Mouse (Mus musculus): ENCODE measurements around the gene Parp9. TPM values are rescaled to one million over a fixed set of nuclear protein-coding genes. Genes with fewer than 3 reads are reported as not detected.
"Not testable (repeated sequence)": the region's sequence is repeated elsewhere in the genome, so short reads cannot be mapped to it uniquely, and the experiment has no call there.

The Parp9 gene
- total RNA-seq, 2 experiments from 2014 or later = 2.3 to 3.9 TPM

GRCm38 (mm10) chr16:35939261-35939660 is 991 bp downstream of the Parp9 start:
- peak overlapping the region; percentile 69 for H3K27ac ChIP-seq
- DNase-seq (ENCODE audit: extremely low spot score in 1 of 2, low spot score in 2 of 2) = no peak
- peak overlapping the region; percentile 69 for H3K4me3 ChIP-seq
- no peak for TF ChIP-seq CTCF (IDR thresholded peaks at IDR 0.05)
- intact Hi-C loops (cut with DNase I) = loop anchor here (2.0 kb wide), 1 partner anchor 64 kb away; no protein-coding TSS in a partner anchor

- intact Hi-C loops (cut with DNase I) = loop anchor here (2.0 kb wide), 1 partner anchor 65 kb away; no protein-coding TSS in a partner anchor
- peak overlapping the region; percentile 69 for H3K4me3 ChIP-seq
- TF ChIP-seq CTCF (IDR thresholded peaks at IDR 0.05) = peak; percentile 76
- DNase-seq (ENCODE audit: extremely low spot score in 1 of 2, low spot score in 2 of 2) = peak; percentile 63 to 65
- H3K27ac ChIP-seq = no peak overlapping the region
These were observed 1.4 kb downstream of the Parp9 start for GRCm38 (mm10) chr16:35939690-35940089.

GRCm38 (mm10) chr16:35941382-35941781 is 3.1 kb downstream of the Parp9 start:
- Histone ChIP-seq H3K27ac (no peak overlapping the region), H3K4me3 (no peak overlapping the region)
- no peak for DNase-seq (ENCODE audit: extremely low spot score in 1 of 2, low spot score in 2 of 2)
- intact Hi-C loops (cut with DNase I) = no loop called here
- peak; percentile 33 for TF ChIP-seq CTCF (IDR thresholded peaks at IDR 0.05)

- Histone ChIP-seq H3K27ac (no peak overlapping the region), H3K4me3 (no peak overlapping the region)
- TF ChIP-seq CTCF (IDR thresholded peaks at IDR 0.05) = no peak
- no peak for DNase-seq (ENCODE audit: extremely low spot score in 1 of 2, low spot score in 2 of 2)
- intact Hi-C loops (cut with DNase I) = no loop called here
These were observed 11.0 kb downstream of the Parp9 start for GRCm38 (mm10) chr16:35949264-35949663.

- DNase-seq (ENCODE audit: extremely low spot score in 1 of 2, low spot score in 2 of 2) = no peak
- H3K4me3 ChIP-seq = no peak overlapping the region
- intact Hi-C loops (cut with DNase I) = no loop called here
- TF ChIP-seq CTCF (IDR thresholded peaks at IDR 0.05) = no peak
- H3K27ac ChIP-seq = no peak overlapping the region
These were observed 12.9 kb downstream of the Parp9 start for GRCm38 (mm10) chr16:35951216-35951615.

- intact Hi-C loops (cut with DNase I) = no loop called here
- TF ChIP-seq CTCF (IDR thresholded peaks at IDR 0.05) = no peak
- Histone ChIP-seq H3K27ac (no peak overlapping the region), H3K4me3 (no peak overlapping the region)
- no peak for DNase-seq (ENCODE audit: extremely low spot score in 1 of 2, low spot score in 2 of 2)
These were observed 14.4 kb downstream of the Parp9 start for GRCm38 (mm10) chr16:35952628-35953130.

GRCm38 (mm10) chr16:35965991-35966390 is 27.7 kb downstream of the Parp9 start:
- H3K4me3 ChIP-seq; DNase-seq (ENCODE audit: extremely low spot score in 1 of 2, low spot score in 2 of 2); H3K27ac ChIP-seq; intact Hi-C loops (cut with DNase I): not testable (repeated sequence)

GRCm38 (mm10) chr16:35966411-35967115 is 28.3 kb downstream of the Parp9 start:
- Histone ChIP-seq H3K27ac (no peak overlapping the region), H3K4me3 (no peak overlapping the region)
- intact Hi-C loops (cut with DNase I) = no loop called here
- TF ChIP-seq CTCF (IDR thresholded peaks at IDR 0.05) = no peak
- DNase-seq (ENCODE audit: extremely low spot score in 1 of 2, low spot score in 2 of 2) = no peak

- DNase-seq (ENCODE audit: extremely low spot score in 1 of 2, low spot score in 2 of 2) = no peak
- intact Hi-C loops (cut with DNase I) = no loop called here
- TF ChIP-seq CTCF (IDR thresholded peaks at IDR 0.05) = peak; percentile 26; the same call in 1 of the 2 replicates
- Histone ChIP-seq H3K4me3 (no peak overlapping the region), H3K27ac (no peak overlapping the region)
These were observed 29.0 kb downstream of the Parp9 start for GRCm38 (mm10) chr16:35967319-35967718.

GRCm38 (mm10) chr16:35968149-35968548 is 29.9 kb downstream of the Parp9 start:
- TF ChIP-seq CTCF (IDR thresholded peaks at IDR 0.05) = no peak
- intact Hi-C loops (cut with DNase I) = no loop called here
- Histone ChIP-seq H3K27ac (no peak overlapping the region), H3K4me3 (no peak overlapping the region)
- DNase-seq (ENCODE audit: extremely low spot score in 1 of 2, low spot score in 2 of 2) = no peak

- H3K4me3 ChIP-seq = no peak overlapping the region
- intact Hi-C loops (cut with DNase I) = no loop called here
- DNase-seq (ENCODE audit: extremely low spot score in 1 of 2, low spot score in 2 of 2) = no peak
- H3K27ac ChIP-seq = no peak overlapping the region
- no peak for TF ChIP-seq CTCF (IDR thresholded peaks at IDR 0.05)
These were observed 35.8 kb downstream of the Parp9 start for GRCm38 (mm10) chr16:35974021-35974420.

GRCm38 (mm10) chr16:35978450-35978849 is 40.2 kb downstream of the Parp9 start, which contains the start of gene Kpna1:
Gene Kpna1 (plus strand): TSS chr16:35978750.
- DNase-seq (ENCODE audit: extremely low spot score in 1 of 2, low spot score in 2 of 2); intact Hi-C loops (cut with DNase I); H3K4me3 ChIP-seq; H3K27ac ChIP-seq: not testable (repeated sequence)

GRCm38 (mm10) chr16:35981363-35981821 is 43.1 kb downstream of the Parp9 start:
- peak; percentile 100 for DNase-seq (ENCODE audit: extremely low spot score in 1 of 2, low spot score in 2 of 2)
- no peak; the same call in 1 of the 2 replicates for TF ChIP-seq CTCF (IDR thresholded peaks at IDR 0.05)
- intact Hi-C loops (cut with DNase I) = no loop called here

More at GRCm38 (mm10) chr16:35981363-35981821, 43.1 kb downstream of the Parp9 start:
- no peak overlapping the region for H3K4me3 ChIP-seq
- H3K27ac ChIP-seq = no peak overlapping the region

Measured in left cerebral cortex, adult 2 months (tissue).